Mouse (Mus musculus) liver, embryonic 16.5 days (tissue): ENCODE measurements at regions not wholly inside any gene's neighbourhood (a gene's known extent, or its start where the extent isn't known, plus 50 kb on each side); places are given as distances from the start of the nearest gene placed in this dataset.
"Not testable (repeated sequence)": the region's sequence is repeated elsewhere in the genome, so short reads cannot be mapped to it uniquely, and the experiment has no call there.

Experiments used
- ATAC-seq: fragments of 200-750 bp; cut with Nextera tagmentation; 2 replicates; pipeline ENCODE4 v1.8.0; 2017; ENCODE audit warnings: low read depth, mild to moderate bottlenecking, moderate number of reproducible peaks, moderate library complexity
- H3K27ac ChIP-seq: fragments of 300-500 bp; sonication (generic); 2 replicates; pipeline ENCODE4 v1.5.1; 2014; ENCODE audit warnings: mild to moderate bottlenecking, low read length
- H3K27me3 ChIP-seq: fragments of 300-500 bp; sonication (generic); 2 replicates; pipeline ENCODE4 v1.6.1; 2014; ENCODE audit warnings: low read depth, low read length, mixed read lengths; ENCODE audit not compliant: control insufficient read depth, insufficient read depth
- H3K36me3 ChIP-seq: fragments of 300-500 bp; sonication (generic); 2 replicates; pipeline ENCODE4 v1.6.1; 2014; ENCODE audit warnings: mild to moderate bottlenecking; ENCODE audit not compliant: control insufficient read depth, insufficient read depth
- H3K4me1 ChIP-seq: fragments of 300-500 bp; sonication (generic); 2 replicates; pipeline ENCODE4 v1.6.1; 2014; ENCODE audit warnings: low read depth, low read length, mixed read lengths; ENCODE audit not compliant: control insufficient read depth
- H3K4me2 ChIP-seq: fragments of 300-500 bp; sonication (generic); 2 replicates; pipeline ENCODE4 v1.6.1; 2014; ENCODE audit warnings: low read depth, low read length, mixed read lengths
- H3K4me3 ChIP-seq: fragments of 300-500 bp; sonication (generic); 2 replicates; pipeline ENCODE4 v1.5.1; 2014; ENCODE audit warnings: low read depth, mild to moderate bottlenecking, low read length
- H3K9ac ChIP-seq: fragments of 300-500 bp; sonication (generic); 2 replicates; pipeline ENCODE4 v1.6.1; 2014; ENCODE audit warnings: low read depth, low read length
- H3K9me3 ChIP-seq: fragments of 300-500 bp; sonication (generic); replicated peaks from 2 replicates; pipeline ENCODE4 v1.6.1; 2016; ENCODE audit warnings: low read length; ENCODE audit not compliant: control insufficient read depth
- WGBS: fragments of 180-500 bp; shearing (Covaris S2); extraction: QIAGEN DNeasy Blood & Tissue Kit; methylation state at CpG from one replicate; pipeline ENCODE4 v1.1.7; 2014; ENCODE audit not compliant: insufficient replicate concordance; 5-methylcytosine and 5-hydroxymethylcytosine counted together

GRCm38 (mm10) chr2:92664939-92665338 lies 65.4 kb downstream of the Chst1 start:
- Histone ChIP-seq H3K27me3 (no peaks in the 10 kb centered on the region), H3K36me3 (no peaks in the 10 kb centered on the region), H3K9me3 (no peaks in the 10 kb centered on the region), H3K27ac (no peak overlapping the region), H3K4me3 (no peak overlapping the region), H3K9ac (no peak overlapping the region), H3K4me2 (no peak overlapping the region), H3K4me1 (no peaks in the 10 kb centered on the region)
- no peak for ATAC-seq
- WGBS: 45% methylated on average over 5 of the region's 5 CpGs

GRCm38 (mm10) chr2:92667192-92667591 lies 67.7 kb downstream of the Chst1 start:
- ATAC-seq: peak; percentile 41
- H3K4me1 ChIP-seq: no peaks in the 10 kb centered on the region
- 23% methylated on average over 1 of the region's 1 CpGs for WGBS

DNA sequence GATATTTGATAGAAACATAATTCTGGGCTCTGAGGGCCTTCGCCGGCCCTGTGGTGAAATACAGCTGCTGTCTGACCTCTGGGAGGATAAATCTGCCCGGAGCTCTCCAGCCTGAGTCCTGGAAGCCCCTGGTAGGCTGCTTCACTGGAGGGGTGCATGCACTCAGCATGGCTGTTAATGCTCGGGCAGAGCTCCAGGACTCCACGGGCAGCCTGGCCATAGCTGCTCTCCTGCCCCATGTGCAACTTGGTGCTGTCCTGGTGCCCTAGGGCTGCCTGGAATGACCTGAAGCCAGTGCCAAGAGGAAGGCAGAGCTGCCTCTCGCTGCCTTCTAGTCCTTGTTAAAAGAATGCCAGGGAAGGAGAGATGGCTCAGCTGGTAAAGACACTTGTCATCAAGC lies 68.2 kb downstream of the Chst1 start:
- Histone ChIP-seq H3K27ac (no peak overlapping the region), H3K9me3 (no peaks in the 10 kb centered on the region), H3K9ac (no peak overlapping the region), H3K36me3 (no peaks in the 10 kb centered on the region), H3K4me2 (no peak overlapping the region), H3K4me1 (no peaks in the 10 kb centered on the region), H3K4me3 (no peak overlapping the region), H3K27me3 (no peaks in the 10 kb centered on the region)
- ATAC-seq: no peak
- 53% methylated on average over 6 of the region's 6 CpGs for WGBS

More at GRCm38 (mm10) chr2:92667192-92667591, 67.7 kb downstream of the Chst1 start:
- Histone ChIP-seq H3K27ac (no peak overlapping the region), H3K27me3 (no peaks in the 10 kb centered on the region), H3K4me2 (no peak overlapping the region), H3K36me3 (no peaks in the 10 kb centered on the region), H3K9ac (no peak overlapping the region), H3K4me3 (no peak overlapping the region), H3K9me3 (no peaks in the 10 kb centered on the region)

DNA sequence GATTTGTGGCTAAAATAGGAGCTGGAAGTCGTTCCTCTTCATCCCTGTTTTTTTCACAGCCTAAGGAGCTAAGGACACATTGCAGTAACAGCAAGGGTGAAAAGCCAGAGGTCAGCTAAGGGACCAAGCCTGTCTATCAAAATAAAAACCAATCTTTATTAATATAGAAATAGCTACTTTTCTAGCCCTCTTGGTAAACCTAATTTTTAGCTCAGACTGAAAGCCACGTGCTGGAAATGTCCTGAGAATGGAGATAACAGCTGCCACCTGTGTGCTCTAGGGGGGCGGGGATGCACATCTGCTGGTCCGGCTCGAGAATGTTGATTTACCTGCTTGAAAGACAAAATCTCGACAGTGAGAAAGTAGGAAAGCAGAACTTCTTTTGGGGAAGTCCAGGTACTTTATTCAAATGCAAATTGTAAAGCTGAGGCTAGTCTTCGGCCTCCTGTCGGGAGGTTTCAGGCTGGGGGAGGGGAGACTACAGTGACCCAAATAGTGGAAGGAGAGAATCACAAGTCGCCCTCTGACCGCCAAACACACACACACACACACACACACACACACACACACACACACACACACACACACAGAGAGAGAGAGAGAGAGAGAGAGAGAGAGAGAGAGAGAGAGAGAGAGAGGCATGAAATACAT lies 70.0 kb downstream of the Chst1 start:
- WGBS: 26% methylated on average over 9 of the region's 10 CpGs
- H3K4me1 ChIP-seq, H3K27me3 ChIP-seq, ATAC-seq, H3K4me3 ChIP-seq, H3K9me3 ChIP-seq, H3K36me3 ChIP-seq, H3K27ac ChIP-seq, H3K9ac ChIP-seq, H3K4me2 ChIP-seq: not testable (repeated sequence)

DNA sequence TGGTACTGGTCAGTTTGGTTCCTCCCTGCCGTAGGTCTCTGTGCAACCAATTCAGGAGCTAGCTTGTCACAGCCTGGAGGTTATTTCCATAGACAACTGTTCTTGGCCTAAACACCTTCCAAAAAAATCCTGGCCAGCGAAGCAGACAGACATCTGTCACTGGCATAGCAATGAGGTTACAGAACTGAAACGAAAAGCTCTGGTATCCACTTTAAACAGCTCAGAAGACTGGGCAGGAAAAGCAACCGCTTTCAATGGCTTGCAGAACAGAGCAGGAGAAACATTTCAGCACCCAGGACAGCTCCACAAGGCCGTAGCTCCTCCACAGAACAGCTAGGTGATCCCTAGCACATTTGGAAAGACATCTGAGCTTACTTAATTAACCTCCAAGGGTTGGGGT lies 72.1 kb downstream of the Chst1 start:
- no peak for ATAC-seq
- Histone ChIP-seq H3K4me3 (no peak overlapping the region), H3K27me3 (no peaks in the 10 kb centered on the region), H3K4me1 (no peaks in the 10 kb centered on the region), H3K9me3 (no peaks in the 10 kb centered on the region), H3K4me2 (no peak overlapping the region), H3K9ac (no peak overlapping the region), H3K36me3 (no peaks in the 10 kb centered on the region), H3K27ac (no peak overlapping the region)
- WGBS: 21% methylated on average over 5 of the region's 5 CpGs

DNA sequence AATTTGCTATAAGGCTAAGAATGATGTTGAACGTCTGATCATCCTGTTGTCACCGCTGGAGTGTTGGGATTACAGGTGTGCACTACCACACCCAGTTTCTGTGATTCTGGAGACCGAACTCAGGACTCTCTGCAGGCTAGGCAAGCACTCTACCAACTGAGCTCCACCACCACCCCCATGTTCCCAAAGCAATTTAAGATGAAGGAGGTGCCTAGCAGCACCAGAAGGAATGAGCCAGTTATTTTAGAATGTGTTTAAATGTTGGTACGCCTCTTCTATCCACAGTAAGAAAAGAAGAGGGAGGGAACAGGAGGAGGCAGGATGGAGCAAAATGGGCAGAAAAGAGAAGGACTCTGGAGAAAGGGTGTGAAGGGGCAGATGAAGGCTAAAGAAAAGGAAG lies 72.6 kb downstream of the Chst1 start:
- ATAC-seq: no peak

GRCm38 (mm10) chr2:92673064-92673813 lies 73.7 kb downstream of the Chst1 start:
- Histone ChIP-seq H3K27me3 (no peaks in the 10 kb centered on the region), H3K9ac (no peak overlapping the region), H3K4me1 (no peaks in the 10 kb centered on the region), H3K4me3 (no peak overlapping the region), H3K4me2 (no peak overlapping the region), H3K27ac (no peak overlapping the region), H3K9me3 (no peaks in the 10 kb centered on the region), H3K36me3 (no peaks in the 10 kb centered on the region)
- no peak for ATAC-seq
- 62% methylated on average over 9 of the region's 9 CpGs for WGBS

More for the DNA sequence above, 72.6 kb downstream of the Chst1 start:
- H3K9ac ChIP-seq: no peak overlapping the region
- H3K9me3 ChIP-seq: no peaks in the 10 kb centered on the region
- no peak overlapping the region for H3K27ac ChIP-seq
- H3K27me3 ChIP-seq: no peaks in the 10 kb centered on the region
- H3K36me3 ChIP-seq: no peaks in the 10 kb centered on the region
- H3K4me3 ChIP-seq: no peak overlapping the region
- no peak overlapping the region for H3K4me2 ChIP-seq
- H3K4me1 ChIP-seq: no peaks in the 10 kb centered on the region
- WGBS: 44% methylated on average over 4 of the region's 4 CpGs

GRCm38 (mm10) chr2:92673931-92674330 lies 74.4 kb downstream of the Chst1 start:
- no peaks in the 10 kb centered on the region for H3K36me3 ChIP-seq
- no peaks in the 10 kb centered on the region for H3K27me3 ChIP-seq
- no peaks in the 10 kb centered on the region for H3K9me3 ChIP-seq
- WGBS: 27% methylated on average over 4 of the region's 4 CpGs
- H3K4me2 ChIP-seq: no peak overlapping the region
- H3K4me1 ChIP-seq: no peaks in the 10 kb centered on the region
- no peak overlapping the region for H3K4me3 ChIP-seq
- no peak overlapping the region for H3K9ac ChIP-seq
- ATAC-seq: no peak
- no peak overlapping the region for H3K27ac ChIP-seq

DNA sequence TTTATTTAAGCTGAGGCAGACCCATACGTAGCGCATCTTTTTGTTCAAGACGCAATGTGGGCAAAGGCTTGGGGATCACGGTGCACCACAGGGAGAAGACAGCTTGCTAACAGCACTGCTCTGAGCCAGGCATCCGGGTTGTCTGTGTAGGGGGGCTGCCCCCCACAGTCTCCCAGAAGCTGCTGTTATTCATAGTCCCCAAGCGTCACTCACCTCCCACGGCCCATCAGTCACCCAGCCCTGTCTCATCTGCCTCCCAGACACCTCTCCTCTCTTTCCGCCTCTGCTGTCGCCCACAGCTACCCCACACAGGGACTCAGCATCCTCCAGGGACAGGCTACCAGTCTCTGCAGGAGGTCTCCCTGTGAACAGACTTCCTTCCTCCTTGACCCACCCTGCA lies 75.7 kb downstream of the Chst1 start:
- 39% methylated on average over 9 of the region's 9 CpGs for WGBS
- no peak overlapping the region for H3K4me3 ChIP-seq
- H3K27me3 ChIP-seq: no peaks in the 10 kb centered on the region
- no peaks in the 10 kb centered on the region for H3K9me3 ChIP-seq
- H3K27ac ChIP-seq: no peak overlapping the region
- no peaks in the 10 kb centered on the region for H3K4me1 ChIP-seq
- no peak for ATAC-seq
- H3K4me2 ChIP-seq: no peak overlapping the region
- H3K36me3 ChIP-seq: no peaks in the 10 kb centered on the region
- H3K9ac ChIP-seq: no peak overlapping the region
